In genomic region chrX:110275830-110276229, GRCm38 (mm10) we compare ENCODE assay signal across 28 mouse cellular contexts.
"Had no signal": no experiment of that assay in that cellular context is flagged by ENCODE, and none has a peak within 500 bp of the region (broad histone marks: within the 10 kb centered on the region; RNA-seq: fewer than 3 reads in every experiment).

No protein-coding gene starts in this region.

- H3K36me3 ChIP-seq: limb, embryonic 10.5 days; limb, embryonic 12.5 days; limb, embryonic 13.5 days; limb, embryonic 15.5 days; liver, embryonic 12.5 days; liver, embryonic 13.5 days; liver, embryonic 15.5 days; lung, embryonic 15.5 days; midbrain, embryonic 10.5 days; midbrain, embryonic 12.5 days; midbrain, embryonic 13.5 days; midbrain, embryonic 15.5 days; neural tube, embryonic 12.5 days had no signal

- H3K27me3 ChIP-seq: limb, embryonic 12.5 days; limb, embryonic 13.5 days; limb, embryonic 15.5 days; liver, embryonic 12.5 days; liver, embryonic 13.5 days; liver, embryonic 15.5 days; lung, embryonic 15.5 days; megakaryocyte, embryonic 14.5 days; midbrain, embryonic 12.5 days; midbrain, embryonic 13.5 days; midbrain, embryonic 15.5 days; neural tube, embryonic 12.5 days had no signal

- H3K27ac ChIP-seq: limb, embryonic 10.5 days; limb, embryonic 12.5 days; limb, embryonic 13.5 days; limb, embryonic 15.5 days; liver, embryonic 12.5 days; liver, embryonic 13.5 days; liver, embryonic 14.5 days; liver, embryonic 15.5 days; lung, embryonic 15.5 days; macrophage; midbrain, embryonic 10.5 days; midbrain, embryonic 12.5 days; midbrain, embryonic 13.5 days; midbrain, embryonic 15.5 days; neural tube, embryonic 12.5 days had no signal

- H3K9ac ChIP-seq: limb, embryonic 12.5 days; limb, embryonic 13.5 days; limb, embryonic 15.5 days; liver, embryonic 12.5 days; liver, embryonic 13.5 days; liver, embryonic 14.5 days; liver, embryonic 15.5 days; liver, postnatal 0 days; lung, embryonic 14.5 days; lung, embryonic 15.5 days; midbrain, embryonic 12.5 days; midbrain, embryonic 13.5 days; midbrain, embryonic 15.5 days; neural tube, embryonic 12.5 days had no signal

- H3K4me1 ChIP-seq: limb, embryonic 10.5 days; limb, embryonic 12.5 days; limb, embryonic 13.5 days; limb, embryonic 15.5 days; liver, embryonic 12.5 days; liver, embryonic 13.5 days; liver, embryonic 15.5 days; lung, embryonic 15.5 days; megakaryocyte, embryonic 14.5 days; midbrain, embryonic 10.5 days; midbrain, embryonic 12.5 days; midbrain, embryonic 13.5 days; midbrain, embryonic 15.5 days; neural tube, embryonic 12.5 days had no signal

- H3K4me3 ChIP-seq: limb, embryonic 10.5 days; limb, embryonic 12.5 days; limb, embryonic 13.5 days; limb, embryonic 15.5 days; liver, embryonic 12.5 days; liver, embryonic 13.5 days; liver, embryonic 15.5 days; lung, embryonic 15.5 days; megakaryocyte, embryonic 14.5 days; midbrain, embryonic 10.5 days; midbrain, embryonic 12.5 days; midbrain, embryonic 13.5 days; midbrain, embryonic 15.5 days; myocyte; neural tube, embryonic 12.5 days had no signal

- H3K9me3 ChIP-seq: limb, embryonic 10.5 days; limb, embryonic 12.5 days; limb, embryonic 15.5 days; liver, embryonic 12.5 days; liver, embryonic 13.5 days; liver, embryonic 15.5 days; lung, embryonic 15.5 days; midbrain, embryonic 10.5 days; midbrain, embryonic 12.5 days; midbrain, embryonic 13.5 days; midbrain, embryonic 15.5 days; neural tube, embryonic 12.5 days had no signal

- DNase-seq: left cerebral cortex, postnatal 4 days; liver; liver, embryonic 13.5 days; liver, postnatal 0 days; lung, adult 18-20 months; lung, adult 2 months; lung, embryonic 14.5 days; lung, postnatal 10 days; lung, postnatal 14 days; lung, postnatal 36 days; lung, postnatal 4 days; midbrain, embryonic 14.5 days had no signal
